Mouse (Mus musculus): ENCODE data around the gene Uroc1. TPM values are rescaled to one million over a fixed set of nuclear protein-coding genes. Genes with fewer than 3 reads are reported as not detected.
A peak's percentile ranks its signal among the peaks of the same experiment; 100 is the strongest.

Gene Uroc1
- polyA plus RNA-seq, 1 experiment from 2014 or later: not detected

GRCm38 (mm10) chr6:90324026-90324425 lies 9.1 kb upstream of the Uroc1 start:
- no peaks in the 10 kb centered on the region for H3K9me3 ChIP-seq
- H3K27ac ChIP-seq: no peak overlapping the region
- no peaks in the 10 kb centered on the region for H3K36me3 ChIP-seq (replicated peaks)
- H3K4me3 ChIP-seq (replicated peaks): no peak overlapping the region
- 0 out of 2 replicates have a peak, but pooled peaks have one; percentile 20 for ATAC-seq (ENCODE audit: low FRiP score)
- H3K4me1 ChIP-seq: peaks cover 6% of the 10 kb centered on the region
- H3K27me3 ChIP-seq: peaks cover 20% of the 10 kb centered on the region
- H3K4me2 ChIP-seq: no peak overlapping the region
- WGBS: 77% methylated on average over 3 of the region's 3 CpGs
- H3K9ac ChIP-seq: no peak overlapping the region

- WGBS: 61% methylated on average over 3 of the region's 3 CpGs
- Histone ChIP-seq H3K27me3 (peaks cover 20% of the 10 kb centered on the region), H3K4me1 (peaks cover 6% of the 10 kb centered on the region), H3K9me3 (no peaks in the 10 kb centered on the region), H3K36me3 (replicated peaks) (no peaks in the 10 kb centered on the region), H3K27ac (no peak overlapping the region), H3K4me2 (peak overlapping the region; percentile 46; the same call in 1 of the 2 replicates), H3K9ac (no peak overlapping the region), H3K4me3 (replicated peaks) (no peak overlapping the region)
- ATAC-seq (ENCODE audit: low FRiP score): no peak
Measured at GRCm38 (mm10) chr6:90324463-90324862, 8.6 kb upstream of the Uroc1 start.

- WGBS: 4% methylated on average over 22 of the region's 22 CpGs
- no peak for ATAC-seq (ENCODE audit: low FRiP score)
- peak within 1 kb of the TSS; percentile 46 for H3K4me2 ChIP-seq
- H3K27ac ChIP-seq: no peak within 1 kb of the TSS
- peaks cover 6% of the 10 kb centered on the region for H3K4me1 ChIP-seq
- H3K9me3 ChIP-seq: no peaks in the 10 kb centered on the region
- H3K27me3 ChIP-seq: peaks cover 20% of the 10 kb centered on the region
- H3K4me3 ChIP-seq (replicated peaks): no peak within 1 kb of the TSS
- H3K9ac ChIP-seq: no peak within 1 kb of the TSS
- no peaks in the 10 kb centered on the region for H3K36me3 ChIP-seq (replicated peaks)
Measured at GRCm38 (mm10) chr6:90324991-90325390, 8.1 kb upstream of the Uroc1 start, which contains the start of gene Chst13. Gene Chst13 (minus strand): TSS chr6:90325185.

- H3K4me2 ChIP-seq: no peak overlapping the region
- H3K4me1 ChIP-seq: peaks cover 6% of the 10 kb centered on the region
- H3K9me3 ChIP-seq: no peaks in the 10 kb centered on the region
- H3K4me3 ChIP-seq (replicated peaks): no peak overlapping the region
- 23% methylated on average over 6 of the region's 6 CpGs for WGBS
- ATAC-seq (ENCODE audit: low FRiP score): no peak
- no peak overlapping the region for H3K27ac ChIP-seq
- peaks cover 20% of the 10 kb centered on the region for H3K27me3 ChIP-seq
- no peaks in the 10 kb centered on the region for H3K36me3 ChIP-seq (replicated peaks)
- no peak overlapping the region for H3K9ac ChIP-seq
Measured at GRCm38 (mm10) chr6:90327670-90328069, 5.4 kb upstream of the Uroc1 start.

- H3K9me3 ChIP-seq: no peaks in the 10 kb centered on the region
- ATAC-seq (ENCODE audit: low FRiP score): no peak
- H3K4me3 ChIP-seq (replicated peaks): no peak overlapping the region
- no peaks in the 10 kb centered on the region for H3K36me3 ChIP-seq (replicated peaks)
- 39% methylated on average over 1 of the region's 1 CpGs for WGBS
- peaks cover 3% of the 10 kb centered on the region for H3K4me1 ChIP-seq
- peaks cover 8% of the 10 kb centered on the region for H3K27me3 ChIP-seq
- H3K4me2 ChIP-seq: no peak overlapping the region
- H3K9ac ChIP-seq: no peak overlapping the region
- no peak overlapping the region for H3K27ac ChIP-seq
Measured at GRCm38 (mm10) chr6:90329953-90330352, 3.1 kb upstream of the Uroc1 start.

GRCm38 (mm10) chr6:90334244-90334643 lies 1.2 kb downstream of the Uroc1 start:
- H3K27ac ChIP-seq: no peak overlapping the region
- ATAC-seq (ENCODE audit: low FRiP score): no peak
- H3K36me3 ChIP-seq (replicated peaks): no peaks in the 10 kb centered on the region
- H3K9ac ChIP-seq: no peak overlapping the region
- H3K4me3 ChIP-seq (replicated peaks): no peak overlapping the region
- 78% methylated on average over 3 of the region's 3 CpGs for WGBS
- H3K4me1 ChIP-seq: no peaks in the 10 kb centered on the region
- H3K27me3 ChIP-seq: no peaks in the 10 kb centered on the region
- no peaks in the 10 kb centered on the region for H3K9me3 ChIP-seq
- no peak overlapping the region for H3K4me2 ChIP-seq

GRCm38 (mm10) chr6:90342343-90342742 lies 9.3 kb downstream of the Uroc1 start:
- Histone ChIP-seq H3K4me2 (no peak overlapping the region), H3K36me3 (replicated peaks) (no peaks in the 10 kb centered on the region), H3K27me3 (no peaks in the 10 kb centered on the region), H3K9me3 (no peaks in the 10 kb centered on the region), H3K27ac (no peak overlapping the region), H3K9ac (no peak overlapping the region), H3K4me3 (replicated peaks) (no peak overlapping the region), H3K4me1 (no peaks in the 10 kb centered on the region)
- WGBS: 84% methylated on average over 2 of the region's 2 CpGs
- ATAC-seq (ENCODE audit: low FRiP score): no peak

- H3K9ac ChIP-seq: no peak overlapping the region
- WGBS: 77% methylated on average over 4 of the region's 4 CpGs
- no peak overlapping the region for H3K4me2 ChIP-seq
- H3K9me3 ChIP-seq: no peaks in the 10 kb centered on the region
- no peaks in the 10 kb centered on the region for H3K27me3 ChIP-seq
- H3K4me1 ChIP-seq: no peaks in the 10 kb centered on the region
- H3K36me3 ChIP-seq (replicated peaks): no peaks in the 10 kb centered on the region
- H3K27ac ChIP-seq: no peak overlapping the region
- ATAC-seq (ENCODE audit: low FRiP score): no peak
- no peak overlapping the region for H3K4me3 ChIP-seq (replicated peaks)
Measured at GRCm38 (mm10) chr6:90347183-90347582, 14.1 kb downstream of the Uroc1 start.

GRCm38 (mm10) chr6:90348500-90348899 lies 15.4 kb downstream of the Uroc1 start:
- Histone ChIP-seq H3K27ac (no peak overlapping the region), H3K9ac (no peak overlapping the region), H3K36me3 (replicated peaks) (no peaks in the 10 kb centered on the region), H3K9me3 (no peaks in the 10 kb centered on the region), H3K4me1 (no peaks in the 10 kb centered on the region), H3K27me3 (no peaks in the 10 kb centered on the region), H3K4me2 (no peak overlapping the region), H3K4me3 (replicated peaks) (no peak overlapping the region)
- 84% methylated on average over 4 of the region's 4 CpGs for WGBS
- no peak for ATAC-seq (ENCODE audit: low FRiP score)

GRCm38 (mm10) chr6:90350011-90350410 lies 16.9 kb downstream of the Uroc1 start:
- H3K4me3 ChIP-seq (replicated peaks): no peak overlapping the region
- no peak for ATAC-seq (ENCODE audit: low FRiP score)
- no peak overlapping the region for H3K4me2 ChIP-seq
- no peaks in the 10 kb centered on the region for H3K4me1 ChIP-seq
- H3K9ac ChIP-seq: no peak overlapping the region
- H3K27me3 ChIP-seq: no peaks in the 10 kb centered on the region
- no peaks in the 10 kb centered on the region for H3K9me3 ChIP-seq
- H3K27ac ChIP-seq: no peak overlapping the region
- WGBS: 70% methylated on average over 2 of the region's 2 CpGs
- H3K36me3 ChIP-seq (replicated peaks): no peaks in the 10 kb centered on the region

- Histone ChIP-seq H3K9me3 (no peaks in the 10 kb centered on the region), H3K4me3 (replicated peaks) (no peak overlapping the region), H3K27me3 (no peaks in the 10 kb centered on the region), H3K27ac (no peak overlapping the region), H3K4me1 (peaks cover 13% of the 10 kb centered on the region), H3K36me3 (replicated peaks) (no peaks in the 10 kb centered on the region), H3K9ac (no peak overlapping the region), H3K4me2 (no peak overlapping the region)
- 79% methylated on average over 5 of the region's 5 CpGs for WGBS
- ATAC-seq (ENCODE audit: low FRiP score): no peak
Measured at GRCm38 (mm10) chr6:90358142-90358541, 25.1 kb downstream of the Uroc1 start.

GRCm38 (mm10) chr6:90359445-90359844 lies 26.4 kb downstream of the Uroc1 start:
- Histone ChIP-seq H3K27me3 (no peaks in the 10 kb centered on the region), H3K4me1 (peaks cover 13% of the 10 kb centered on the region), H3K4me2 (no peak overlapping the region), H3K27ac (no peak overlapping the region), H3K9me3 (no peaks in the 10 kb centered on the region), H3K36me3 (replicated peaks) (no peaks in the 10 kb centered on the region), H3K4me3 (replicated peaks) (no peak overlapping the region), H3K9ac (no peak overlapping the region)
- 71% methylated on average over 2 of the region's 2 CpGs for WGBS
- no peak for ATAC-seq (ENCODE audit: low FRiP score)

GRCm38 (mm10) chr6:90360024-90360781 lies 27.1 kb downstream of the Uroc1 start:
- no peaks in the 10 kb centered on the region for H3K9me3 ChIP-seq
- peak overlapping the region; percentile 42; the same call in 1 of the 2 replicates for H3K27ac ChIP-seq
- no peak overlapping the region for H3K9ac ChIP-seq
- WGBS: 59% methylated on average over 7 of the region's 7 CpGs
- H3K27me3 ChIP-seq: no peaks in the 10 kb centered on the region
- H3K4me1 ChIP-seq: peaks cover 13% of the 10 kb centered on the region
- H3K4me2 ChIP-seq: no peak overlapping the region
- no peaks in the 10 kb centered on the region for H3K36me3 ChIP-seq (replicated peaks)
- ATAC-seq (ENCODE audit: low FRiP score): peak; percentile 55; the same call in 1 of the 2 replicates
- no peak overlapping the region for H3K4me3 ChIP-seq (replicated peaks)
